ENCODE assay signal across 8 mouse cellular contexts in the genomic region with DNA sequence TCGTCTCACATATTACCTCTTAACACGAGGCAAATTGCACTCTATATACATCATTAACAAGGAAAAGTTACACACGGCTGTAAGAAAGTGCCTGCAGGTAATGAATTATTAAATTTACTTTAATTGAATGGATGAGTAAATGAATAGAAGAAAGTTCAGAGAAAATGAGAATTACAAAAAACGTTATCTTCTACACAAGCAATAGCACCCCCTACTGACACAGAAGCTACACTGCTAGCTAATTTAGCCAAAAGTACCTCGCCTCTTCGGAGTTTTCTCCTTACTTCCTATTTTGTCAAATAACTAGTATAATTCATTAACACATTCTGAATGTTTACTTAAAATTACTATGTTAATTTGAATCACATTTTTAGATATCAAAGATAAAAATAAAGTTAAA. TPM values are rescaled to one million over a fixed set of nuclear protein-coding genes. Genes with fewer than 3 reads are reported as not detected.
A peak's percentile ranks its signal among the peaks of the same experiment; 100 is the strongest.
DNase-seq lines count a peak whose midpoint lies in the region; ATAC-seq and TF ChIP-seq lines count a peak whose summit lies in the region.
"Had no signal": no experiment of that assay in that cellular context is flagged by ENCODE, and none has a peak within 500 bp of the region (broad histone marks: within the 10 kb centered on the region; RNA-seq: fewer than 3 reads in every experiment).

No protein-coding gene starts in this region.

- H3K27ac ChIP-seq in kidney, postnatal 0 days: no peak overlapping the region
- no peak overlapping the region for H3K27ac ChIP-seq in kidney, embryonic 15.5 days
- H3K27ac ChIP-seq: embryonic facial prominence, embryonic 13.5 days had no signal

- H3K4me3 ChIP-seq in kidney, postnatal 0 days (replicated peaks; ENCODE audit: low read depth, low read length): no peak overlapping the region
- no peak overlapping the region for H3K4me3 ChIP-seq in kidney, embryonic 15.5 days (replicated peaks)
- H3K4me3 ChIP-seq: embryonic facial prominence, embryonic 13.5 days had no signal

- peak; percentile 83 for DNase-seq in kidney, postnatal 0 days (ENCODE audit: low spot score)
- DNase-seq in 3T3-L1 (ENCODE audit: low read depth, low spot score): peak; percentile 67
- peak; percentile 49 for DNase-seq in CD4-positive helper T cell, adult 2 months (ENCODE audit: low read depth, low spot score)
- DNase-seq in embryo, embryonic 11 days: peak; percentile 69
- no peak for DNase-seq in frontal cortex, postnatal 14 days (ENCODE audit: low spot score in 2 of 2)
- no peak for DNase-seq in right cerebral cortex, postnatal 4 days

- TF ChIP-seq CTCF in kidney, postnatal 0 days (IDR thresholded peaks at IDR 0.05; ENCODE audit: low read depth): peak; percentile 82

- no peak overlapping the region for H3K9ac ChIP-seq in kidney, postnatal 0 days (ENCODE audit: low read depth, low read length)
- no peak overlapping the region for H3K9ac ChIP-seq in kidney, embryonic 15.5 days
- H3K9ac ChIP-seq: embryonic facial prominence, embryonic 13.5 days had no signal

- H3K9me3 ChIP-seq in kidney, postnatal 0 days (replicated peaks; ENCODE audit: low read length): no peaks in the 10 kb centered on the region
- no peaks in the 10 kb centered on the region for H3K9me3 ChIP-seq in kidney, embryonic 15.5 days (replicated peaks)
- H3K9me3 ChIP-seq: embryonic facial prominence, embryonic 13.5 days had no signal

- ATAC-seq in kidney, postnatal 0 days (replicated peaks; ENCODE audit: low FRiP score, low read depth): no peak
- no peak for ATAC-seq in kidney, embryonic 15.5 days (replicated peaks; ENCODE audit: low FRiP score)

- no peaks in the 10 kb centered on the region for H3K4me1 ChIP-seq in kidney, postnatal 0 days (replicated peaks; ENCODE audit: insufficient read depth, low read length)
- no peaks in the 10 kb centered on the region for H3K4me1 ChIP-seq in kidney, embryonic 15.5 days

- H3K36me3 ChIP-seq in kidney, postnatal 0 days (ENCODE audit: insufficient read depth, low read length): no peaks in the 10 kb centered on the region
- H3K36me3 ChIP-seq in kidney, embryonic 15.5 days: 0 out of 2 replicates have a peak, but pooled peaks cover 4% of the 10 kb centered on the region

- H3K4me2 ChIP-seq in kidney, postnatal 0 days (ENCODE audit: low read length): no peak overlapping the region
- H3K4me2 ChIP-seq in kidney, embryonic 15.5 days: no peak overlapping the region
- H3K4me2 ChIP-seq: embryonic facial prominence, embryonic 13.5 days had no signal

- WGBS in kidney, postnatal 0 days: 46% methylated on average over 6 of the region's 6 CpGs
- 58% methylated on average over 6 of the region's 6 CpGs for whole genome bisulfite sequencing in kidney, embryonic 15.5 days

- H3K27me3 ChIP-seq in kidney, postnatal 0 days (ENCODE audit: insufficient read depth, low read length): no peaks in the 10 kb centered on the region
- no peaks in the 10 kb centered on the region for H3K27me3 ChIP-seq in kidney, embryonic 15.5 days
- H3K27me3 ChIP-seq: embryonic facial prominence, embryonic 13.5 days had no signal

RNA-seq across cellular contexts. Expression of a gene that starts 49.9 kb away (rescaled TPM):
- 10.4 and 11.3 TPM in 2 replicates for polyA plus RNA-seq in kidney, postnatal 0 days (2015; fragmentation: Nextera tagmentation; extraction: Ambion mirVana)
- polyA plus RNA-seq in kidney, embryonic 15.5 days (2015; fragmentation: Nextera tagmentation; extraction: Ambion mirVana): 18.9 and 19.4 TPM in 2 replicates

RNA-seq across cellular contexts. Expression of a gene that starts 50.1 kb away (rescaled TPM):
- polyA plus RNA-seq in kidney, postnatal 0 days (2015; fragmentation: Nextera tagmentation; extraction: Ambion mirVana): 107 and 113 TPM in 2 replicates
- polyA plus RNA-seq in kidney, embryonic 15.5 days (2015; fragmentation: Nextera tagmentation; extraction: Ambion mirVana): 182 and 189 TPM in 2 replicates

Comparison
In these comparisons a context has a peak if more than half of its experiments do, and no peak if none do; other contexts are left out.
1. DNase-seq: peak in kidney, postnatal 0 days (single experiment), 3T3-L1 (single experiment), CD4-positive helper T cell, adult 2 months (single experiment) and embryo, embryonic 11 days (single experiment); none in frontal cortex, postnatal 14 days (0 of 2) and right cerebral cortex, postnatal 4 days (single experiment).